ENCODE assay signal across 9 mouse cellular contexts in the genomic region with DNA sequence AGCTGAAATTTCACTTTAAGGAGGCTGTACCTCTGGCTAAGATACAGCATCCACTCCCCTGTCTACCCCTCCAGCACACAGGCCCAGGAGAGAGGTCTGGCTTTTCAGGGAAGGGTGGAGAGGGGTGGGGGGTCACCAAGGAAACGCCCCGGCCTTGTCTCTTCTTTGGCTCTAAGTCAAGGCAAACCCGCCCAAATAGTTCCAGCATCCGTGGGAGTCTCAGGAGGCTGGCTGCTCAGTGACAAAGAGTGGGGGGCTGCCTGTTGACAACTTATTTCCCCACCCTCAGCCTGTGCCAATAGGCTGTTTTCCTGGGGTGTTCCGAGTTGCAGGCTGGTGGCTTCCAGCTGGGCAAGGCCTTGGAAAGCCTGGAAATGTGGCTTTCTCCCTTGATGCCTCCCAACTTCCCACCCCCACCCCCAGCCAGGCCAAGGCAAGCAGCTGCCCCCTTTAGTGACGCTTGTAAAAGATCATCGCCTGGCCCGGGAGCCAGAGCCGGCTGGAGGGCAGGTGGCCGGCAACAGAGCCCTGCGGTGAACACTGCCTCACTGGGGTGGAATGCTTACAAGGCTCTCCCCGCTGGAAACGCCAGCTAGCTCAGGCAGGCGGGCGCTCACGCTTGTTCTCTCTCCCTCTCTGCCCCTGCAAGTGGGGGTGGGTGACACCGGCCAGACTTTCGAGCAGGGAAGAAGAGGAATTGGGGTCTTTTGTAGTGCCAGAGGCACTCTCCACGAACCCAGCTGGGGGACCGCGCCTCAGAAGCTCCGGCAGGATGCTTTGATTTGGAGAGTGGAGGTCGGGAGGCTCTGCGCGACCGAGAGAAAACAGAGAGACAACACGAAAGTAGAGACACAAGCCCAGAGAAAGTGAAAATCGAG. TPM values are rescaled to one million over a fixed set of nuclear protein-coding genes. Genes with fewer than 3 reads are reported as not detected.
DNase-seq lines count a peak whose midpoint lies in the region; ATAC-seq and TF ChIP-seq lines count a peak whose summit lies in the region.
"Had no signal": no experiment of that assay in that cellular context is flagged by ENCODE, and none has a peak within 500 bp of the region (broad histone marks: within the 10 kb centered on the region; RNA-seq: fewer than 3 reads in every experiment).

No protein-coding gene starts in this region.

- peak; percentile 68 for DNase-seq in left cerebral cortex, postnatal 4 days
- no peak for DNase-seq in left cerebral cortex, postnatal 25 days (ENCODE audit: low spot score in 2 of 2)
- DNase-seq in embryo, embryonic 9.5 days (ENCODE audit: extremely low spot score) = peak; percentile 62
- DNase-seq in heart, postnatal 0 days (ENCODE audit: low spot score) = no peak
- no peak for DNase-seq in urinary bladder, adult 18-20 months (ENCODE audit: low spot score in 2 of 2)

- no peak for ATAC-seq in heart, postnatal 0 days (ENCODE audit: insufficient read depth, low read depth)
- no peak for ATAC-seq in liver, embryonic 15.5 days (ENCODE audit: insufficient read depth)
- no peak for ATAC-seq in stomach, embryonic 16.5 days (ENCODE audit: insufficient read depth, low FRiP score)
- ATAC-seq in cerebellum, adult (ENCODE audit: insufficient number of reproducible peaks, low FRiP score, low TSS enrichment) = no peak

- H3K27me3 ChIP-seq in heart, postnatal 0 days (ENCODE audit: control insufficient read depth, insufficient read depth, low read length) = peaks cover 16% of the 10 kb centered on the region; the same call in 1 of the 2 replicates
- peaks cover 90% of the 10 kb centered on the region for H3K27me3 ChIP-seq in liver, embryonic 15.5 days
- H3K27me3 ChIP-seq in stomach, embryonic 16.5 days (ENCODE audit: control insufficient read depth, insufficient read depth, low read length) = no peaks in the 10 kb centered on the region

- peak overlapping the region; percentile 65 for H3K4me3 ChIP-seq in heart, postnatal 0 days (ENCODE audit: low read depth, low read length)
- H3K4me3 ChIP-seq in liver, embryonic 15.5 days (replicated peaks) = peak overlapping the region; percentile 47
- H3K4me3 ChIP-seq in stomach, embryonic 16.5 days (replicated peaks; ENCODE audit: low read length) = peak overlapping the region; percentile 69

- H3K36me3 ChIP-seq in heart, postnatal 0 days (replicated peaks; ENCODE audit: control insufficient read depth, insufficient read depth, low read length) = no peaks in the 10 kb centered on the region
- H3K36me3 ChIP-seq in liver, embryonic 15.5 days (replicated peaks) = no peaks in the 10 kb centered on the region
- H3K36me3 ChIP-seq in stomach, embryonic 16.5 days (ENCODE audit: control insufficient read depth, insufficient read depth, low read length) = no peaks in the 10 kb centered on the region

- no peak for TF ChIP-seq EP300 in heart, postnatal 0 days (IDR thresholded peaks at IDR 0.05; ENCODE audit: low read depth)

- 9% methylated on average over 28 of the region's 28 CpGs for WGBS in heart, postnatal 0 days
- WGBS in liver, embryonic 15.5 days (ENCODE audit: insufficient replicate concordance) = 6% methylated on average over 28 of the region's 28 CpGs
- 7% methylated on average over 28 of the region's 28 CpGs for whole genome bisulfite sequencing in stomach, embryonic 16.5 days

- no peak overlapping the region for H3K27ac ChIP-seq in heart, postnatal 0 days (ENCODE audit: low read depth)
- H3K27ac ChIP-seq in liver, embryonic 15.5 days (replicated peaks) = no peak overlapping the region
- no peak overlapping the region; the same call in 1 of the 2 replicates for H3K27ac ChIP-seq in stomach, embryonic 16.5 days (ENCODE audit: low read length)

- H3K9me3 ChIP-seq in heart, postnatal 0 days (replicated peaks; ENCODE audit: control insufficient read depth, low read length) = no peaks in the 10 kb centered on the region
- H3K9me3 ChIP-seq in liver, embryonic 15.5 days (replicated peaks) = no peaks in the 10 kb centered on the region
- H3K9me3 ChIP-seq in stomach, embryonic 16.5 days (replicated peaks; ENCODE audit: control insufficient read depth, low read length) = peaks cover 6% of the 10 kb centered on the region; the same call in 1 of the 2 replicates

- peak overlapping the region; percentile 98 for H3K4me2 ChIP-seq in heart, postnatal 0 days (ENCODE audit: low read depth, low read length)
- H3K4me2 ChIP-seq in liver, embryonic 15.5 days = peak overlapping the region; percentile 69
- peak overlapping the region; percentile 85 for H3K4me2 ChIP-seq in stomach, embryonic 16.5 days (ENCODE audit: low read depth, low read length)

- intact Hi-C loops in left cerebral cortex, postnatal 4 days (cut with DNase I) = no loop called here
- intact Hi-C loops in left cerebral cortex, postnatal 25 days (cut with DNase I) = loop anchor here (5.0 kb wide), 1 partner anchor 101 kb away; a partner anchor contains a TSS

- no peak for TF ChIP-seq CTCF in heart, postnatal 0 days (IDR thresholded peaks at IDR 0.05; ENCODE audit: low read depth)

- H3K9ac ChIP-seq in heart, postnatal 0 days (replicated peaks; ENCODE audit: low read depth, low read length) = peak overlapping the region; percentile 68
- H3K9ac ChIP-seq in liver, embryonic 15.5 days = no peak overlapping the region
- H3K9ac ChIP-seq in stomach, embryonic 16.5 days (ENCODE audit: low read length) = peak overlapping the region; percentile 86

- peaks cover 20% of the 10 kb centered on the region for H3K4me1 ChIP-seq in heart, postnatal 0 days (ENCODE audit: control insufficient read depth, insufficient read depth)
- H3K4me1 ChIP-seq in liver, embryonic 15.5 days (replicated peaks) = peaks cover 15% of the 10 kb centered on the region
- H3K4me1 ChIP-seq in stomach, embryonic 16.5 days (ENCODE audit: control insufficient read depth, insufficient read depth, low read length) = peaks cover 24% of the 10 kb centered on the region

RNA-seq across cellular contexts. Expression of a gene that starts 1.1 kb away (rescaled TPM):
- total RNA-seq in left cerebral cortex, postnatal 4 days (2021) = 10 to 100 TPM; 32.8 to 38.3 TPM
- total RNA-seq in left cerebral cortex, postnatal 25 days (2021) = 10 to 100 TPM; 65.9 to 78.4 TPM
- total RNA-seq in heart, postnatal 0 days (2014; rRNA removed; ENCODE audit: low replicate concordance) = 33.2 and 55.8 TPM in 2 replicates
- 14.2 and 16.8 TPM in 2 replicates for polyA plus RNA-seq in heart, postnatal 0 days (2015; fragmentation: Nextera tagmentation; extraction: Ambion mirVana)
- polyA plus RNA-seq in liver, embryonic 15.5 days (2015; fragmentation: Nextera tagmentation; extraction: Ambion mirVana) = 2.6 and 3.0 TPM in 2 replicates
- 47.3 and 48.8 TPM in 2 replicates for polyA plus RNA-seq in stomach, embryonic 16.5 days (2015; fragmentation: Nextera tagmentation; extraction: Ambion mirVana)
- total RNA-seq: neutrophil, adult 5-6 weeks had no signal

RNA-seq across cellular contexts. Expression of a gene that starts 16.3 kb away (rescaled TPM):
- 1 to 10 TPM; 4.1 to 5.1 TPM for total RNA-seq in left cerebral cortex, postnatal 4 days (2021)
- total RNA-seq in left cerebral cortex, postnatal 25 days (2021) = 1 to 10 TPM; 6.4 to 6.6 TPM
- total RNA-seq in heart, postnatal 0 days (2014; rRNA removed; ENCODE audit: low replicate concordance) = not detected in 2 replicates
- not detected in 2 replicates for polyA plus RNA-seq in heart, postnatal 0 days (2015; fragmentation: Nextera tagmentation; extraction: Ambion mirVana)
- not detected in 2 replicates for polyA plus RNA-seq in liver, embryonic 15.5 days (2015; fragmentation: Nextera tagmentation; extraction: Ambion mirVana)
- polyA plus RNA-seq in stomach, embryonic 16.5 days (2015; fragmentation: Nextera tagmentation; extraction: Ambion mirVana) = not detected in 2 replicates
- total RNA-seq: neutrophil, adult 5-6 weeks had no signal

RNA-seq across cellular contexts. Expression of a gene that starts 39.2 kb away (rescaled TPM):
- 100 to 1,000 TPM; 184 TPM for total RNA-seq in left cerebral cortex, postnatal 4 days (2021)
- total RNA-seq in left cerebral cortex, postnatal 25 days (2021) = 100 to 1,000 TPM; 215 to 218 TPM
- total RNA-seq in heart, postnatal 0 days (2014; rRNA removed; ENCODE audit: low replicate concordance) = 29.2 and 33.2 TPM in 2 replicates
- 1,270 and 1,334 TPM in 2 replicates for polyA plus RNA-seq in heart, postnatal 0 days (2015; fragmentation: Nextera tagmentation; extraction: Ambion mirVana)
- polyA plus RNA-seq in liver, embryonic 15.5 days (2015; fragmentation: Nextera tagmentation; extraction: Ambion mirVana) = 228 and 290 TPM in 2 replicates
- polyA plus RNA-seq in stomach, embryonic 16.5 days (2015; fragmentation: Nextera tagmentation; extraction: Ambion mirVana) = 442 and 560 TPM in 2 replicates

Comparison
In these comparisons a context has a peak if more than half of its experiments do, and no peak if none do; other contexts are left out.
1. DNase-seq: peak in left cerebral cortex, postnatal 4 days (single experiment) and embryo, embryonic 9.5 days (single experiment); none in left cerebral cortex, postnatal 25 days (0 of 2), heart, postnatal 0 days (single experiment) and urinary bladder, adult 18-20 months (0 of 2).
2. Peak in every context shown above with its lines, with median percentiles within 50 percentile points of each other: H3K4me2 ChIP-seq and H3K4me3 ChIP-seq.